Mouse (Mus musculus) urinary bladder, postnatal 0 days (tissue): ENCODE data around the gene Tshz3. TPM values are rescaled to one million over a fixed set of nuclear protein-coding genes. Genes with fewer than 3 reads are reported as not detected.

Experiments
- polyA plus RNA-seq: library from polyadenylated mRNA; unstranded; fragments of >200 nt; fragmentation: Nextera tagmentation; extraction: Ambion mirVana; gene quantifications from 2 replicates; pipeline ENCODE4 v1.2.1, GENCODE M21; 2015

Gene Tshz3
- polyA plus RNA-seq: 10.2 and 10.4 TPM in 2 replicates

GRCm38 (mm10) chr7:36697856-36698588 is at the start of gene Tshz3:
TSS of gene Tshz3 (plus strand) at chr7:36698118.

